Mouse (Mus musculus): ENCODE measurements around the gene Gaa. TPM values are rescaled to one million over a fixed set of nuclear protein-coding genes. Genes with fewer than 3 reads are reported as not detected.

The Gaa gene
- 39.7 TPM for polyA plus RNA-seq (2017; shearing (Covaris generic))

GRCm38 (mm10) chr11:119267768-119268556 is at the start of gene Gaa:
Gene Gaa (plus strand): TSS chr11:119267887.

DNA sequence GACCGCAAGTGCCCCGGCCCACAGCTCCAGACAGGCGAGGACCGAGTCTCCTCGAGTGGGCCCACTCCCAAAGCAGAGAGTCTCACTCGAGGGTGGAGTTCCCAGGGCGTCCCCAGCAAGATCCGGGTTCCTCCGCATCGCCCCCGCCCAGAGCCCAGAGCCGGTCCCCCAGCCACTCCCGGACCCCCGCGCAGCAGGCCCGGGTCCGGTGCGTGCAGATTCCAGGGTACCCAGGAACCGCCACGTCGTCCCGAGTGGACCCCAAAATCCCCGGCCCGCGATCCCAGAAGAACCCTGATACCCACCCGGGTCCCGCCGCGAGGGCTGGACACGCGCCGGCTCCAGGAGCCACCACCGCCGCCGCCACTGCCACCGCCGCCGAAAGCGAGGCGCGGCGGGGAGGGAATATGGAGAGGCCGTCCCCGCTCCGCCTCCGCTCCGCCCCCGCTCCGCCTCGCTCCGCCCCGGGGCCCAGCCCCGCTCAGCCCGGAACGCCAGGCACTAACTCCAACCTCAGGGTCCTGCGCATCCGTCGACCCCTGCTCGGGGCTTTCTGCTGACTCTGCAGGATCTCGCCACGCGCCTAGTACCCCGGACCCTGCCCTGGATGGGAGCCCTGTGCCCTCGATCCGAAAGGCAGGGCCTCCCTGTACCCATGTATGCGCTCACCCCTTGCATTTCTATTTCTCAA is 39.5 kb upstream of the Gaa start, which contains the start of the genes Tbc1d16 and Ccdc40:
TSS of gene Tbc1d16 (minus strand) at position 409 of the 691 bp plus-strand sequence.
TSS of gene Ccdc40 (plus strand) at position 482 of the 691 bp plus-strand sequence.

DNA sequence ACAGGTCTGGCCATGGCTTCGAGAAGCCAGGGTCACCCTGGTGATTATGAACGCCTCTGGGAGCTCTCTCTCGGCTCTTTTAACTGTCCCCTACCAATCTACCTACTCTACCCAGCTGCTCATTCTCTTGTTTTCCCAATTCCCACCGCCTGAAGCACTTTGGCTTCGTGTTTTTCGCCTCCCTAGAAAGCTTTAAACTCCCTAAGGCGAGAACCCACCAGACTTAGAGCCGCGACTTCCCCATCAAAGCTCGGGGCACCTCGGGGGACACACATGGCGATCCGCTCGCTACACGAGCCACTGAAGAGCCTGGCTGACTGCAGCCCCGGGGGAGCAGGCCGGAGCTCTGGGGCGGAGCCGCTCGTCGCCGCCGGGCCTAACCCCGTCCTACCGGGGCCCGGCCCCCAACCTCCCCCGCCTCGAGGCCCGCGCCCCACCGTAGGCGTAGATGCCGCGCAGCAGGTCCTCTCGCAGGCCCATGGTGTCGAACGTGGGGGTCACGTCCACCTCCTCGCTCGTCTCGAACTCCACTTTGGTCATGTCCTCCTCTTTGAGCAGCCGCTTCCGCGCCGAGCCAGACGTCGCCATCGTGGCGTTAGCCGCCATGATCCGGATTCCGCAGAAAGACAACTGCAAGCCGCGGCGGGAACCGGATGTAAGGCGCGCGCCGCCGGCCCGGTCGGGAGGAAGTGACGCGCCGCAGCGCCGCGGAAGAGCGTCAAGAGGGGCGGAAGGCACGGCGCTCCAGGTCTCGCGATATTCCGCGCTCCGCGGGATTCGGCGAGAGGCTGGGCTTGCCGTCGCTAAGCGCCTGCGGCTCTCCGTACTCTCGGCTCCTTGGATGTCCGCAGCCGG is 31.9 kb downstream of the Gaa start, which contains the start of gene Eif4a3:
TSS of gene Eif4a3 (minus strand) at position 699 of the 855 bp plus-strand sequence.

GRCm38 (mm10) chr11:119307658-119307867 is 39.9 kb downstream of the Gaa start, which contains the start of gene Card14:
Gene Card14 (plus strand): TSS chr11:119307768.

Other genes starting within 250 kb of the Gaa start
- gene Cbx2, start 244.9 kb upstream of the Gaa start, polyA plus RNA-seq (2017; shearing (Covaris generic)) = 3.7 TPM
- 19.1 TPM for gene Cbx8, start 226.9 kb upstream of the Gaa start, polyA plus RNA-seq (2017; shearing (Covaris generic))
- 3.4 TPM for gene Cbx4, start 181.7 kb upstream of the Gaa start, polyA plus RNA-seq (2017; shearing (Covaris generic))
- gene Tbc1d16, start 39.4 kb upstream of the Gaa start, polyA plus RNA-seq (2017; shearing (Covaris generic)) = 0.93 TPM
- gene Ccdc40, start 39.3 kb upstream of the Gaa start, polyA plus RNA-seq (2017; shearing (Covaris generic)) = 1.9 TPM
- 311 TPM for gene Eif4a3, start 32.2 kb downstream of the Gaa start, polyA plus RNA-seq (2017; shearing (Covaris generic))
- gene Card14, start 39.9 kb downstream of the Gaa start, polyA plus RNA-seq (2017; shearing (Covaris generic)) = not detected
- gene Sgsh, start 87.6 kb downstream of the Gaa start, polyA plus RNA-seq (2017; shearing (Covaris generic)) = 28.7 TPM
- 21.9 TPM for gene Slc26a11, start 87.7 kb downstream of the Gaa start, polyA plus RNA-seq (2017; shearing (Covaris generic))
- gene Rnf213, start 125.2 kb downstream of the Gaa start, polyA plus RNA-seq (2017; shearing (Covaris generic)) = 24.0 TPM
- 34.9 TPM for gene Endov, start 223.5 kb downstream of the Gaa start, polyA plus RNA-seq (2017; shearing (Covaris generic))